Mouse (Mus musculus): ENCODE results near the gene Fgf18.

The Fgf18 gene

DNA sequence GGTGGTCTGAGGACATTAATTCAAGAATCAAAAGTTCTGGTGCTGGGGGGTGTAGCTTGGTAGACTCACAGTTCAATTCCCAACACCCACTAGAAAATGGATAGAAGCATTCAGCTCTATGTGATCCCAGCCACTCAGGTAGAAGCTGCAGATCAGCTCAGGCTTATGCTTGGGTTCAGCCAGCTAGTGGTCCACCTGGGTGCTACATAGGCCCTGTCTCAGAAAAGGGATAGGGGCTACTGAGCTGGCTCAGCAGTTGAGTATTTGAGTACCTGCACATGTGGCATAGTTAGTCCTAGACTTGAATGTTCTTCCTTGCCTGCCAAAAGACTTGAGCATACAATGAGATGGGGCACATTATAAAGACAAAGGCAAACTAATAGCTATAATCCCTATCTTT lies 2.3 kb upstream of the Fgf18 start:
- no peak for DNase-seq

GRCm38 (mm10) chr11:33149088-33149436 lies 1.9 kb upstream of the Fgf18 start:
- no peak for DNase-seq

GRCm38 (mm10) chr11:33148338-33149087 lies 1.3 kb upstream of the Fgf18 start:
- DNase-seq, result peak; percentile 83

DNA sequence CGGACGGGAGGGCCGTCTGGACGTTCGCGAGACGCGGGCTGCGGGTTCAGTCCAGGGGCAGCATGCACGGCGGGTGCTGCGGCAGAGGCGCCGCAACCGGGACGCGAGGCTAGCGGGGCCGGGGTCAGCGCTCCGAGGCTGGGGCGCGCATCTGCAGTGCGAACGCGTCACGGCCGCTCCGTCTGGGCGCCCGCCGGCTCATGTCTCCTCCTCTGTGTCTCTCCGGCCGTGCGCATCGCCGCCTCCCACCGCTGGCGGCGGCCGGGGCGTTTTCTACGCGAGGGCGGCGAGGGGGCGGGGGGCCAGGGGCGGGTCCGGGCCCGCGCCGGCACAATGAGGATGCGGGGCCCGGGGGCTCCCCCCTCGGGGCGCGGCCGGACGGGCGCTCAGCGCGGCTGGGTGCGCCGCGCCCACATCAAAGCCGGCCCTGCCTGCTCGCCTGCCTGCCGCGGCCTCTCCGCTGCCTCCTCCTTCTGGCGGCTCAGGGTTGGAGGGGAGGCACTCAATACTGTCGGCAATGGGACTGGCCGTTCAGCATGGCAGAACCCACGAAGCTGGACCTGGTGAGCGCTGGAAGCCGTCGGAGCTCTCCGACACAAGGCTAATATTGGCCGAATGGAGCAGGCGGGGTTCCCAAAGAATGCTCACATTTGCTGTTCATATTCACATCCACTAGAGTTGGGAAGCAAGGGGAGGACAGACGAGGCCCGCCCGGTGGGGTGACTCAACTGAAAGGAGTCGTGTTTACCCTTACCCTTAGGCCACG lies 555 bp upstream of the Fgf18 start:
- peak; percentile 24 to 70 for DNase-seq

DNA sequence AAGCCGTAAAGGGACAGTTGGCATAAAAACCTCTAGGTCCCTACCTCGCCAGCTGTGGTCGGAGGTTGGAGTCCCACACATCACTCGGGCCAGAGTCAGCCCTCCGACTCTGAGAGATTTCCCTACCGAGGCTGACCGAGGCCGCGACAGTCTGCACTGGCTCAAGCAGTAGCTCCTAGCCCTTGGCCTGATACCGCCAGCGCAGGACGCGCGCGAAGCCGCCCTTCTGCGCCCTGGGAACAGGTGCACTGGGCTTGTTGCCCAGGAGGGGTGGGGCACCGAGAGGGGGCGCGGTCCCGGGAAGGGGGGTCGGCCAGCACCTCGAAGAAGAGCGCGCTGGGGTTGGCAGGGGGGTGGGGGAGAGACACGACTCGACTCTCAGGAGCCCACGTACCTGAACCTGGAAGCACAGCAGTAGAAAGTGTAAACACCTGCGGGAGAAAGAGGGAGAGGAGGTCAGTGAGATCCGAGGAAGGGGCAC lies 509 bp downstream of the Fgf18 start:
- peak; percentile 46 to 73 for DNase-seq

GRCm38 (mm10) chr11:33146143-33146497 lies 1.1 kb downstream of the Fgf18 start:
- DNase-seq, result peak; percentile 81 to 88

DNA sequence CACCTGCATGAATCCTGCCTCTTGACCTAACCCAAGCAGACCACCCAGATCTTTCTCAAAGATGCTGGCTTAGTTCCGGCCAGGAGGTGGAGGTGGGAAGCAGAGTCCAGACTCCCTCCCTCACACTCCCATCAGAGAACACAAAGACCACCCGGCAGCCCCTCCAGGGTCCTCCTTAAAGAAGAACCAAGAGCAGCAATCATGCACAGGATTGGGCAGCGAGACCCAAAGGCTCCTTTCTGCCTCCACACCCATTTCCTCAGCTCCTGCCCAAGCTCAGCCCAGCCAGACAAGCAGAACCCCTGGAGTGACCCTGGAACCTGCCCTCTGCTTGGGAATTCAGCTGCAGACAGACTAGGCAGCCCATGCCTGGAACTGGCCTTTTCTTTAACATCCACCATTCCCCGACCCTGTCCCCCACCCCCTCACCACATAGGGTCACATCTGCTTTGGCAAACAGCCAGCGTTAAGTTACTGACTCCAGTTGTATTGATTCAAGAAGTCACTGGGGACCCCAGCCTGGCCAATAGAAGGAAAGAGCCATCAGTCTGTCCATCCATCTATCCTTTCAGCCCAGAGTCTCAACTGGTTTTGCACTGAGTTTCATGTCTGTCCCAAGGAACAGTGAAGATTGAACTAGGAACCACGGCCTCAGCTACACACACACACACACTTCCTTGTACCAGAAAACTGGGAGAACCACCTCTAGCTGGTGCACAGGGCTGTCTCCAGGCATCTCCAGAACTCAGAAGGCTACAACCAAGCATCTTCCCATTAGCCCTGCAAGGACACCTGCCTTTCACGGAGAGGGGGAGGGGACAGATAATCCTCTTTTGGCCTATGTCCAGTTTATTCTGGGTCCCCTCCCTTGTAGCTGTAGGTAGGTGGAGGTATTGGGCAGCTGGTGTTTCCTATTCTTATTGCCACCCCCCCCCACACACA lies 1.7 kb downstream of the Fgf18 start:
- no peak for DNase-seq

- DNase-seq, result no peak
Observed at GRCm38 (mm10) chr11:33143906-33144305, 3.3 kb downstream of the Fgf18 start.

DNA sequence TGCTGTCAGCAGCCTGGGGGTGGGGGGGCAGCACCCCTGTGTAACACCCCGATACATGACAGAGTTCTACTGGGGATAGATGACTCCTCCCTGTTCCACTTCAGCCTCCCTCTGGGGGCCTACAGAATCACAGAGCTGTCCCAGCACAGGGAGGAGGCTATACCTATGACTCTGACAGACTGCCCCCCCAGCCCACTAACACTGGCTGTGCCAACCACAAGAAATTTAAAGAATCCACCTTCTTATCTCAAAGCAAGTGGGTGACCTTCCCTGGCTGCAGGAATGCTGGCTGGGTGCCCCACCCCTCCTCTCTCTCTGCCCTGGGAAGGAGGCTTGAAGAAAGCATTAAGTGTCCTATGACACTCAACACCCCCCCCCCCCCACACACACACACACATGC lies 4.4 kb downstream of the Fgf18 start:
- DNase-seq, result no peak

GRCm38 (mm10) chr11:33140111-33140460 lies 7.1 kb downstream of the Fgf18 start:
- DNase-seq, result no peak

DNA sequence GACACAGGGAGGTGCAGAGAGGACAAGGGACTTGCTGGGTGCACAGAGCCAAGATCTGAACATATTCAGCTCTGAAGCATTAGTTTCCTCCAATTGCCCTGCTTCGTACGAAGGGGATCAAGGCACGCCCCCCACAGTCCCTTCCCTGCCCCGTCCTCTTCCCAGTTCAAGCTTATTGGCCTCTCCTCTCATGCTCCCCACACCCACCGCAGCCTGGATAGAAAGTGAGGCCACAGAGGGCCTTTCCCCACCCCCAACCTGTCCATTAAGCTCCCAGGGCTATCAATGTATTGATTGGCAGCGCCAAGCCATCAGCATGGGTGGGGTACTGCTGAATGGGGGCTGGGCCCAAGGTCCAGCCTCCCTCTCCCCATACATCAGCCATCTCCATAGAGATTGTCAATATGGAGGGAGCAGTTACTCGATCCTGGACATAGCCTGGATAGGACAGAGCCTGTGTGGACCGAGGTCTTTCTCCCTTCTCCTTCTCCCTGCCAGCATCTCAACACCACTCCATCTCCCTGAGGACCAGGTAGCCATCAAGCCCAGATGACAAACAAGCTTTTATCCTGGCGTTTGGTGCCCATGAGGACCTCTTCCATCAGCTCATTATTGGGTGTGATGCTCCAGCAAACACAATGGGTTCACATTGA lies 7.6 kb downstream of the Fgf18 start:
- DNase-seq, result no peak

GRCm38 (mm10) chr11:33138686-33139085 lies 8.5 kb downstream of the Fgf18 start:
- DNase-seq, result no peak

DNA sequence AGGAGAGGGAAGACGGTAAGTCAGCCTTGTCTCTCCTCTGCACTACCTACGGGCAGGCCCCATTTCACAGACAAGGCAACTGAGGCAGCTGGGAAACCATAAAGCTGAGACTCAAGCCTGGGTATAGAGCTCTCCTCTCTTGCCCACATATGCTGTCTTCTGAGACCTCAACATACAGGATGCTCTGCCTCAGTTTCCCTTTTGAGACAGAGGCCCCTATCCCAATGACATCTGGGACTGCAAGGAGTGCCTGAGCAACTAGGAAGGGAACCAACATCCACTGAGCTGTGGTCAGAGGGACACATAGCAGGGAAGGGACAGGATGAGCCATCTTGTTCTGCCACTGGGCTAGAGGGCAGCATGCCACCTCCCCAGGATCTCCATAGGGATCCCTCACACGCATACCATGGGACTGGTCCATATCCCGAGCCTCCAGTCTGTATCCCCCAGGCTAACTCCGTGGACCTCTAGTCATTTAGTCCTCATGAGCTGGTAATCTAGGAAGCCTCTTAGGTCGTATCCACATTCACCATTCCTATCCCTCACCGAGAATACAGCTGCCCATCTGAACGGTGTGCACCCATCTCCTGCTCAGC lies 12.7 kb downstream of the Fgf18 start:
- no peak for DNase-seq

- DNase-seq, result no peak
Observed at GRCm38 (mm10) chr11:33132619-33133338, 14.4 kb downstream of the Fgf18 start.

DNA sequence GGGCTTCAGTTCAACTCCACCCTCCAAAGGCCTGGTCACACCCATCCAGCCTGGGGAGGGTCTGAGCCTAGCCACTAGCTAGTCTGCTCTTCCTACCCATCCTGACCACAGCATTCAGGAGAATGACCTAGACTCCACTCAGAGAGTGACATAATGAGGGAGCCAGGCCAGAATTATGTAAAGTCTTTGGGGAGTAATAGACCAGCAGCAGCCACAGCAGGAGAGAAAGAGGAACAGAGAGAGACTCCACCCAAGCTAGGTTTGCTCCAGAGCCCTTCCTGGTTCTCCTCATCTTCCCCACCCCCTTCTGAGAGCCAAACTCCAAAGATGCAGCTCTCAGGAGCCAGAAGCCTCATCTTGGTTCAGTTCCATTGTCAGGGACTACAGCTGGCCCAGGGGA lies 20.1 kb downstream of the Fgf18 start:
- no peak for DNase-seq

DNA sequence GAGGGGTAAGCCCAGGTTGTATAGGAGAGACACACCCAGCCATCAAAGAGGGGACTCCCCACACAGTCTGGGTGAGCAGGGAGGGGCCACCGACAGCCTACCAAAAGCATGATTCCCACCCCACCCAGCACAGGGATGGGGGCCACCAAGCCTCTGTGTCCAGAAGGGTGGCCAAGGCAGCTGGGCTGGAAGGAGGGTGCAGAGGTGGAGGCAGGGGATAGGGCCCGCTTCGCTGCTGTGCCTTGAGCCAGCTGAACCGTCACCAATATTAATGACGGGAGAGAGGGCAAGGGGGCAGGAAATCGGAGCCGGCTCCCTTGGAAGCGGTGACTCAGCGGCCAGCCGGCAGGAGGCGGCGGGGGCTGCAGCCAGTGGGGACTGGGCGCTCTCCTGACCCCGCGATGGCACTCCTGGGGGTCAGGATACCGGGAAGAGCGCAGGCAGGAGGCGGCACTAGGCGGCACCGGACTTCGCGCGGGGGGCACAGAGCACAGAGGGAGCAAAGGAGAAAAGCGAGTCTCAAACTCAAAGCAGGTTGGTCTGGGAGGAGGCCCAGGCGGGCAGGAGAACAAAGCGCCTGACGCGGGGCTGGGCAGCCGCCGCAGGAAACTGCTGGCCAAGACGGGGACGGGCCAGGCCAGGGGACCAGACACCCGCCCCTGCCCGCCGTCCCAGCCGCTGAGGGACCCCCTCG lies 24.5 kb downstream of the Fgf18 start:
- DNase-seq, result peak; percentile 63 to 92

- DNase-seq, result peak; percentile 14 to 66
Observed at GRCm38 (mm10) chr11:33119556-33119955, 27.6 kb downstream of the Fgf18 start.

GRCm38 (mm10) chr11:33119116-33119515 lies 28.1 kb downstream of the Fgf18 start:
- DNase-seq, result peak; percentile 67 to 85

DNA sequence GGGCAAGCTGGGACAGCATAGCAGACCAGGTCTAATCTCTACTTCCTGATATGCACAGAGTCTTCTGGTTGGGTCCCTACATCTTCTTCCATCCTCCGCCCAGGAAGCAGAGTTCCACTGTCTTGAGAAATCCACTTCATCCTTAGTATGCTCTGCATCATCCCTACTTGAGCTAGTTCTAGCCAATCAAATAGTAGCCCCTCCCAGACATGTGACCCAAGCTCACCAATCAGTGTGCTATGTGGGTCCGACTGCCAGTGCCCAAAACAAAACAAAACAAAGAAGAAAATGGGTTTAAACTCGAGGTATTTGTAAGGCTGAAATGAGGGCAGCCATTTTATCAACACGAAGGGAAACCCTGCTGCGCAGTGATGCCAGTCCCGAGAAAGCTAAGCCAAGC lies 28.7 kb downstream of the Fgf18 start:
- no peak for DNase-seq

DNA sequence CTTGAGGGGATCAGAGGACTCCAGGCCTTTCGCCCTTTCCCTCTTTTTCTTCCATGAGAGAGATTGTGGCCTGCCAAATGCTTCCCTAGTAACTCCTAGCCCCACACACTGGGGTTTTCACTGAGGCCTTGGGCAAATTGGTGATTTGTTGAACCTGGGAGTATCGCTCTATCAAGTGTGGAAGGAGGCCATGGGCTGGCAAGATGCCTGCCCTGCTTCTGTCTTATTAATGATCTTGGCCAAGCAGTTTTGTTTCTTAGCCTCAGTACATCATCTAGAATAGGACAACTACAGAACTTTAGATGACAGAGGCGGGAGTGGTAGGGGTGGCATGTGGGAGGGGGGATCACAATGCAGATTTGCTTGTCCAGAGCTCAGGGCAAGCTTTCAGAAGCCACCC lies 31.4 kb downstream of the Fgf18 start:
- no peak for DNase-seq

DNA sequence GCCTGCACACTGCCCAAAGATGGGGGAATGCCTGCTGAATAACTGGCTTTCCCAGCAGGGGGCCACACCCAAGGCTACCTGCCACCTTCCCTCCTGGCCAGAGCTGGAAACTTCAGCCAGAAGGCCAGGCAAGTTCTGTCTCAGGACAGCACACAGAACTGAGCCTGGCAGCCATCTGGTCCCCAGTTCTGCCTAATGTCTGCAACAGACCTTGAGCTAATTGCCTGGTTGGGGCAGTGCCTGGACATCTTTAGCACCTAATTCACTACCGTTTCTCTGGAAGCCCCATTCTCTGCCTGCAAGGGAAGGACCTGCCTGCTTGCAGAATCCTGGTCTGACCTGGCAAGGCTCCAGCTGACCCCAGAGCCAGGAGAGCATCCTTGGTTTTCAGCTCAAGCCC lies 34.8 kb downstream of the Fgf18 start:
- DNase-seq, result peak in 1 of 2 experiments; percentile 23

All from kidney, postnatal 25 days (tissue).